Mouse (Mus musculus): ENCODE data around the gene Prpf39. TPM values are rescaled to one million over a fixed set of nuclear protein-coding genes. Genes with fewer than 3 reads are reported as not detected.

Prpf39 gene
- total RNA-seq, 2 experiments from 2014 or later, result 35.2 to 37.9 TPM

DNA sequence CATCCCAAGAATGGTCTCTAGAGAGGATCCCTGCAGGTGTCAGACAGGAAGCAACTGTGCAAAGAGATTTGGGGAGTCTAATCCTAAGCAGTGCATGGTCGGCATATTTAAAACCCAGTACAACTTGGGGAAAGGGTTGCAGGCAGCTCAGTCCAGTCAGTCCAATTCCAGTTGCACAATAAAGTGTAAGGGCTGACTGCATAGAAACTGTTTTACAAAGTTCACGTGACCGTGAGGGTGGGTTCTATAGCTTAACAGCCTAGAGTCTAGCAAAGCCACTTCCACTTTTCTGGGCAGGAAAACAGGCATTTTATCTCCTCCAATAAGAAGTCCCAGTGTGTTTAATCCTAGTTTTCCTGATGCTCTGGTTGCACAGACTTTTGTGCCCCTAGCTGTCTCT lies 75.4 kb downstream of the Prpf39 start:
- no peak for DNase-seq (ENCODE audit: low spot score in 2 of 2)
- intact Hi-C loops (cut with DNase I), result no loop called here

GRCm38 (mm10) chr12:65112811-65113210 lies 76.7 kb downstream of the Prpf39 start:
- intact Hi-C loops (cut with DNase I), result no loop called here
- no peak for DNase-seq (ENCODE audit: low spot score in 2 of 2)

Other genes with a start within 250 kb of the Prpf39 start
- 10 to 100 TPM; 10.1 to 13.7 TPM for gene Gm527, start 118.4 kb upstream of the Prpf39 start, total RNA-seq (2021)
- gene Klhl28, start 70.8 kb upstream of the Prpf39 start, total RNA-seq (2021), result 10 to 100 TPM; 22.4 to 23.1 TPM
- 10 to 100 TPM; 46.0 to 49.6 TPM for gene Togaram1, start 70.5 kb upstream of the Prpf39 start, total RNA-seq (2021)
- gene Fkbp3, start 37.7 kb downstream of the Prpf39 start, total RNA-seq (2021), result 100 to 1,000 TPM; 181 to 184 TPM
- gene Fancm, start 39.3 kb downstream of the Prpf39 start, total RNA-seq (2021), result 10 to 100 TPM in 1 of 2 experiments, 1 to 10 TPM in 1; 8.6 to 10.3 TPM
- 1 to 10 TPM in 1 of 2 experiments, under 1 TPM in 1; 0.55 to 1.4 TPM for gene Mis18bp1, start 136.3 kb downstream of the Prpf39 start, total RNA-seq (2021)
- gene Wdr20rt, start 189.2 kb downstream of the Prpf39 start, total RNA-seq (2021), result not detected

Measured in left cerebral cortex, postnatal 14 days (tissue).